Mouse (Mus musculus) forebrain, embryonic 12.5 days (tissue): ENCODE data around the gene Mei1. TPM values are rescaled to one million over a fixed set of nuclear protein-coding genes. Genes with fewer than 3 reads are reported as not detected.

Experiments used
- ATAC-seq: fragments of 200-750 bp; cut with Nextera tagmentation; 2 replicates; pipeline ENCODE4 v1.8.0; 2017; ENCODE audit warnings: moderate TSS enrichment; ENCODE audit not compliant: low FRiP score
- H3K27ac ChIP-seq: fragments of 300-500 bp; sonication (generic); 2 replicates; pipeline ENCODE4 v1.5.1; 2016; ENCODE audit warnings: mild to moderate bottlenecking
- H3K27me3 ChIP-seq: fragments of 300-500 bp; sonication (generic); 2 replicates; pipeline ENCODE4 v1.6.1; 2016; ENCODE audit warnings: mild to moderate bottlenecking
- H3K36me3 ChIP-seq: fragments of 300-500 bp; sonication (generic); replicated peaks from 2 replicates; pipeline ENCODE4 v1.6.1; 2016; ENCODE audit warnings: mild to moderate bottlenecking
- H3K4me1 ChIP-seq: fragments of 300-500 bp; sonication (generic); 2 replicates; pipeline ENCODE4 v1.6.1; 2016
- H3K4me2 ChIP-seq: fragments of 300-500 bp; sonication (generic); 2 replicates; pipeline ENCODE4 v1.6.1; 2016; ENCODE audit warnings: mild to moderate bottlenecking, moderate library complexity
- H3K4me3 ChIP-seq: fragments of 300-500 bp; sonication (generic); replicated peaks from 2 replicates; pipeline ENCODE4 v1.5.1; 2016; ENCODE audit warnings: mild to moderate bottlenecking
- H3K9ac ChIP-seq: fragments of 300-500 bp; sonication (generic); 2 replicates; pipeline ENCODE4 v1.6.1; 2016; ENCODE audit warnings: mild to moderate bottlenecking
- H3K9me3 ChIP-seq: fragments of 300-500 bp; sonication (generic); 2 replicates; pipeline ENCODE4 v1.6.1; 2016
- WGBS: fragments of 180-500 bp; shearing (Covaris S2); methylation state at CpG from one replicate; pipeline ENCODE4 v1.1.7; 2016; 5-methylcytosine and 5-hydroxymethylcytosine counted together
- polyA plus RNA-seq: library from polyadenylated mRNA; unstranded; fragments of >200 nt; fragmentation: Nextera tagmentation; extraction: Ambion mirVana; gene quantifications from 2 replicates; pipeline ENCODE4 v1.2.1, GENCODE M21; 2016

Gene Mei1
- polyA plus RNA-seq, 1 experiment from 2014 or later, result 0.08 TPM

- Histone ChIP-seq H3K4me1 (peaks cover 46% of the 10 kb centered on the region), H3K36me3 (peaks cover 10% of the 10 kb centered on the region), H3K4me3 (no peak overlapping the region), H3K4me2 (no peak overlapping the region), H3K27me3 (no peaks in the 10 kb centered on the region), H3K27ac (peak overlapping the region; percentile 97), H3K9me3 (no peaks in the 10 kb centered on the region), H3K9ac (no peak overlapping the region)
- no peak for ATAC-seq
- 42% methylated on average over 2 of the region's 2 CpGs for WGBS
These were observed 75.6 kb downstream of the Mei1 start for GRCm38 (mm10) chr15:82145408-82145807.

- ATAC-seq, result no peak
- Histone ChIP-seq H3K36me3 (peaks cover 12% of the 10 kb centered on the region), H3K9me3 (no peaks in the 10 kb centered on the region), H3K27ac (peak overlapping the region; percentile 97), H3K4me3 (peak overlapping the region; percentile 92), H3K9ac (peak overlapping the region; percentile 38; the same call in 1 of the 2 replicates), H3K27me3 (no peaks in the 10 kb centered on the region), H3K4me2 (peak overlapping the region; percentile 89), H3K4me1 (peaks cover 47% of the 10 kb centered on the region)
- WGBS, result 11% methylated on average over 11 of the region's 11 CpGs
These were observed 76.3 kb downstream of the Mei1 start for GRCm38 (mm10) chr15:82145851-82146769.

- H3K4me3 ChIP-seq, result peak within 1 kb of the TSS; percentile 92
- H3K27me3 ChIP-seq, result no peaks in the 10 kb centered on the region
- peak within 1 kb of the TSS; percentile 99 for H3K27ac ChIP-seq
- peak; percentile 97 for ATAC-seq
- no peaks in the 10 kb centered on the region for H3K9me3 ChIP-seq
- H3K9ac ChIP-seq, result peak within 1 kb of the TSS; percentile 94
- H3K36me3 ChIP-seq, result peaks cover 13% of the 10 kb centered on the region; the same call in 1 of the 2 replicates
- peaks cover 53% of the 10 kb centered on the region for H3K4me1 ChIP-seq
- peak within 1 kb of the TSS; percentile 89 for H3K4me2 ChIP-seq
- WGBS, result under 1% methylated on average over 74 of the region's 79 CpGs
These were observed 77.2 kb downstream of the Mei1 start, which contains the start of gene Srebf2 for GRCm38 (mm10) chr15:82146770-82147610. Gene Srebf2 (plus strand): TSS chr15:82147181.

GRCm38 (mm10) chr15:82147611-82148111, 77.9 kb downstream of the Mei1 start:
- peak overlapping the region; percentile 94 for H3K9ac ChIP-seq
- H3K27ac ChIP-seq, result peak overlapping the region; percentile 99
- peaks cover 19% of the 10 kb centered on the region for H3K36me3 ChIP-seq
- H3K9me3 ChIP-seq, result no peaks in the 10 kb centered on the region
- WGBS, result under 1% methylated on average over 48 of the region's 50 CpGs
- peak overlapping the region; percentile 89 for H3K4me2 ChIP-seq
- peaks cover 60% of the 10 kb centered on the region for H3K4me1 ChIP-seq
- ATAC-seq, result peak; percentile 13
- peak overlapping the region; percentile 92 for H3K4me3 ChIP-seq
- no peaks in the 10 kb centered on the region for H3K27me3 ChIP-seq

- Histone ChIP-seq H3K9me3 (no peaks in the 10 kb centered on the region), H3K4me3 (peak overlapping the region; percentile 92), H3K27me3 (no peaks in the 10 kb centered on the region), H3K27ac (peak overlapping the region; percentile 99), H3K36me3 (peaks cover 19% of the 10 kb centered on the region), H3K4me1 (peaks cover 66% of the 10 kb centered on the region), H3K9ac (peak overlapping the region; percentile 94), H3K4me2 (peak overlapping the region; percentile 89)
- ATAC-seq, result no peak
- 18% methylated on average over 9 of the region's 9 CpGs for WGBS
These were observed 78.7 kb downstream of the Mei1 start for GRCm38 (mm10) chr15:82148510-82148911.

GRCm38 (mm10) chr15:82150042-82150441, 80.2 kb downstream of the Mei1 start:
- ATAC-seq, result no peak
- H3K4me1 ChIP-seq, result peaks cover 65% of the 10 kb centered on the region
- H3K36me3 ChIP-seq, result peaks cover 23% of the 10 kb centered on the region
- no peak overlapping the region for H3K27ac ChIP-seq
- H3K4me3 ChIP-seq, result no peak overlapping the region
- H3K9me3 ChIP-seq, result no peaks in the 10 kb centered on the region
- H3K9ac ChIP-seq, result no peak overlapping the region
- H3K27me3 ChIP-seq, result no peaks in the 10 kb centered on the region
- H3K4me2 ChIP-seq, result no peak overlapping the region

- peaks cover 25% of the 10 kb centered on the region for H3K36me3 ChIP-seq
- H3K27ac ChIP-seq, result no peak overlapping the region
- no peaks in the 10 kb centered on the region for H3K9me3 ChIP-seq
- WGBS, result 92% methylated on average over 4 of the region's 4 CpGs
- no peak overlapping the region for H3K9ac ChIP-seq
- H3K27me3 ChIP-seq, result no peaks in the 10 kb centered on the region
- peaks cover 55% of the 10 kb centered on the region for H3K4me1 ChIP-seq
- H3K4me2 ChIP-seq, result no peak overlapping the region
- no peak overlapping the region for H3K4me3 ChIP-seq
- no peak for ATAC-seq
These were observed 81.4 kb downstream of the Mei1 start for GRCm38 (mm10) chr15:82151176-82151575.

- no peak for ATAC-seq
- Histone ChIP-seq H3K36me3 (peaks cover 33% of the 10 kb centered on the region), H3K9ac (no peak overlapping the region), H3K9me3 (no peaks in the 10 kb centered on the region), H3K4me2 (no peak overlapping the region), H3K27ac (no peak overlapping the region), H3K4me3 (no peak overlapping the region), H3K4me1 (peaks cover 55% of the 10 kb centered on the region), H3K27me3 (no peaks in the 10 kb centered on the region)
- WGBS, result 88% methylated on average over 12 of the region's 12 CpGs
These were observed 82.2 kb downstream of the Mei1 start for GRCm38 (mm10) chr15:82152022-82152421.

GRCm38 (mm10) chr15:82152435-82152834, 82.6 kb downstream of the Mei1 start:
- no peak overlapping the region for H3K4me2 ChIP-seq
- no peak for ATAC-seq
- no peaks in the 10 kb centered on the region for H3K9me3 ChIP-seq
- H3K4me1 ChIP-seq, result peaks cover 58% of the 10 kb centered on the region
- no peak overlapping the region for H3K4me3 ChIP-seq
- no peaks in the 10 kb centered on the region for H3K27me3 ChIP-seq
- 90% methylated on average over 7 of the region's 7 CpGs for WGBS
- H3K36me3 ChIP-seq, result peaks cover 33% of the 10 kb centered on the region
- no peak overlapping the region for H3K27ac ChIP-seq
- H3K9ac ChIP-seq, result no peak overlapping the region

- 96% methylated on average over 6 of the region's 6 CpGs for WGBS
- H3K9ac ChIP-seq, result no peak overlapping the region
- H3K36me3 ChIP-seq, result peaks cover 23% of the 10 kb centered on the region; the same call in 1 of the 2 replicates
These were observed 86.5 kb downstream of the Mei1 start for GRCm38 (mm10) chr15:82156298-82156697.

GRCm38 (mm10) chr15:82156902-82157301, 87.1 kb downstream of the Mei1 start:
- H3K9ac ChIP-seq, result no peak overlapping the region
- 94% methylated on average over 10 of the region's 10 CpGs for WGBS
- H3K36me3 ChIP-seq, result peaks cover 21% of the 10 kb centered on the region; the same call in 1 of the 2 replicates
- ATAC-seq, result no peak
- H3K27me3 ChIP-seq, result no peaks in the 10 kb centered on the region
- no peak overlapping the region for H3K27ac ChIP-seq
- no peaks in the 10 kb centered on the region for H3K9me3 ChIP-seq
- no peak overlapping the region for H3K4me3 ChIP-seq
- no peak overlapping the region for H3K4me2 ChIP-seq
- H3K4me1 ChIP-seq, result peaks cover 67% of the 10 kb centered on the region

More at GRCm38 (mm10) chr15:82156298-82156697, 86.5 kb downstream of the Mei1 start:
- no peaks in the 10 kb centered on the region for H3K9me3 ChIP-seq
- H3K4me3 ChIP-seq, result no peak overlapping the region
- peaks cover 70% of the 10 kb centered on the region for H3K4me1 ChIP-seq
- H3K27ac ChIP-seq, result no peak overlapping the region
- no peaks in the 10 kb centered on the region for H3K27me3 ChIP-seq
- H3K4me2 ChIP-seq, result no peak overlapping the region
- ATAC-seq, result no peak
